Mouse (Mus musculus) frontal cortex, adult (tissue): Measurements from ENCODE around the gene B3galt6.

Experiments used
- ATAC-seq: cut with Nextera tagmentation; 2 replicates; pipeline ENCODE4 v1.9.2; 2017; ENCODE audit warnings: mild to moderate bottlenecking, moderate library complexity, mixed read lengths; ENCODE audit not compliant: low TSS enrichment

B3galt6 gene

DNA sequence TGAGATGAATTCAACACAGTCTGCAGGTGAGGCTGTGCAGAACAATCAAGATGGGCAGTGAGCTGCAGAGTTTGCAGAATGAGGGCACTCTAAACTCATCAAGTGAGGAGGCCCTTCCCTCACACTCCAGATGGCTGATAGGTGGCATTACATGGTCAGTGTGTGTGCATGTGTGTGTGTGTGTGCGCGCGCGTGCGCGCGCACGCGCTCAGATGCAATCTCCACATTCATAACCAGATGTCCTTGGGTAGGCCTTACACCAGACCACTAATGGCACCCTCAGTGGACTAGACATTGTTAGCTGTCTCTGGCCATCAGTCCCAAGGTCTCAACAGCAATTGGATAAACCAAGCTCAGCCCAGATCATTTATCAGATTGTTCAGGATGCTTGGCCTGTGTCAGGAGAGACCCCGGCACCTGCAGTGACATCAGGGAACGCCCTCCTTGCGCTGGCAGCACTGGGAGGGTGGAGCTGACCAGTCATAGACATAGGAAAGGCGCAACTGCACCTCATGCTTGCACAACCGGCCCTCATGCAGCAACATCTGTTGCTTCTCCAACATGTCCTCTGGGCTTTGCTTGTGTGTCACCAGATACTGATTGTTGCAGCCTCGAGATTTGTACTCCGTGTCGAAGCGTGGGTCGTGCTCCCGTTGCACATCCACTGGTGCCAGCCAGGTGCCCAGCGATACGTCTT is 1.1 kb downstream of the B3galt6 start:
- ATAC-seq: no peak

DNA sequence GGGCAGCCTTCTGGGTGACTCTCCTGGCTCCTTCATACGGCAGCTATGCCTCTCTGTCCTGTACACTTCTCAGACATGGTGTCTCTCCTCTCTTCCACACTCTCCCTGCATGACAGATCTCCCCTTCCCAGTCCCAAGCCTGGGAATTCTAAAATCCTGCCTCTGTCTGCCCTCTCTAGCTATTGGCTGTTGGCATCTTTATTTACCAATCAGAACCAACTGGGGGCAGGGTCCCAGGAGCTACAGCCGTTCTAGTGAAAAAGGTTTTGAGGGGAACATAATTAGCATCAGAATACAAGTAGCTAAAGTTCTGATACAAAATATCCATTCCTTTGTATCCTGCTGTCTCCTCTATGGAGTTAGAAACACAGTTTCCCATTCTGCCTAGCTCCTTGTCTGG is 8.7 kb downstream of the B3galt6 start:
- ATAC-seq: no peak

DNA sequence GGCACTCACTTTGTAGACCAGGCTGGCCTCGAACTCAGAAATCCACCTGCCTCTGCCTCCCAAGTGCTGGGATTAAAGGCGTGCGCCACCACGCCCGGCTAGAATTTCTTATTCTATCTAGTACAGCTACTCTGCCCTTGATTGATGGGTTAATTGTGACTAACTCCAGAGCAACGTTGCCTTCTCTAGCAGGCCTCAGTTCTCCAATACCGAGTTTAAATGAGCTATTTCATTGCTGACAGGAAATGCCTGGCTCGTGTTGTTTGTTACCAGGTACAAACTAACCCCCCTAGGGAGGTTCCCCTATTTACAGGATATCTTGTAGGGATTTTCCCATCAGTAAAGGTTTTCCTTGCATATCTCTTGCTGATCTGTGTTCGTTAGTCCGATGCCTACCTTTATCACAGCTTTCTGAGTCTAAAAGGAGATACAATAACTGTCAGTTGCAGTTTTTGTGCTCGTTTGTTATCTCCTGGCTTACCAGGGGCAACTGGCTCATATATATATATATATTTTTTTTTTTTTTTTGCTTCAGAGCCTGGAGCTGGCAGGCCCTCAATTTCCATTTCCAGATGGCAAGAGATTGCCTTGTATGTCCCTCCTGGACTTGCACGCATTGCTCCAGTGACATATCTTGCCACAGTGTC is 10.9 kb downstream of the B3galt6 start:
- no peak for ATAC-seq

DNA sequence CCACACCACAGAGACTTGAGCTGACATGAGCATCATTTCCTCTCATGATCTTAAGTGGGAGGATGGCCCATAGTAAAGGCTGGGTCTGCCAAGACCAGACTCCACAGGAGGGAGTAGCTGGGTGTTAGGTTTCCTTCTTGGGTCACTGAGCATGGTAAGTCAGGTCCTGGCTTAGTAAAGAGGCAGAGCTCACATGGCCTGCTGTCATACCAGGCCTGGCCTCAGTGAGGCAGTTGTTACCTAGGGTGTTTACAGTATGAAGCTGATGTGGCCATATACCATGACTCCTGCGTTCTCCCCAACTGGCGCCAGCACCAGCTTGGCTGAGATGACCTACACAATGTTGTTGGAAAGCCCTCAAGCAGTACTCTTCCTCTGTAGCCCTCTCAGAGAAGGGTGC is 19.2 kb downstream of the B3galt6 start:
- ATAC-seq: no peak

DNA sequence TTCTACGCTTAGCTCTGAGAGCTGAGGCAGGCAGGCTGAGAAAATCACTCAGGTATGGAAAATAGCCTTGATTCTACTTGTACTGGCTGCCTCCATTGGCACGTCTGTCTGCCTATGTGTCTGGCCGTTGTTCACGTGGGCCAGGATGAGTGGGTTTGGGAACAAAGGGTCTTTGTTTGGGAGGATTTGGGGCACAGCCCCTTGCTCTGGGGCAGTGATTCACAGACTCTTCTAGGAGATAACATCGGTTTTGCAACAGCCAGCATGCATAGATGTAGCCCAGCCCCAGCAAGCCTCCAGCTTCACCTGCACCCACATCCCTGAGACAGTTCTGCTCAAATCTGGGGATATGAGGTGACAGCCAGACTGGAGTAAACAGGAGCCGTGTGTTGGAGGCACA is 19.8 kb downstream of the B3galt6 start:
- no peak for ATAC-seq

DNA sequence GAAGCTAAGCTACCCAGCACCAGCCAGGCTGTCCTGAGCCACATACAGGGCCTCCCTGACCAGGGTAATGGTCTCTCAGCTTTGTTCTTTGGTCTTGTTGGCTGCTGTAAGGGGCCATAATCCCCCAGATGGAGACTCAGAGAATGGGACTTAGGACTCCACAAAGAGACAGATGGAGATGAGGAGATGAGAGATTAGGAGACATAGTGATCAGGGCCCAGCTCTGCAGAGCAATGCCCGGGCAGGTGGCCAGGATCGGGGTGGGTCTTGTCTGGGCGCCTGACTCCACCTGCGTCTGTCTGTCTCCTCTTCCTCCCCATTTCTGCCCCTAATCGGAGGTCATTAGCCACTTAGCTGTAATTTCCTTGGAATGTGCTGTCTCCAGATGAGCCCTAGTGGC is 22.2 kb downstream of the B3galt6 start:
- no peak for ATAC-seq

DNA sequence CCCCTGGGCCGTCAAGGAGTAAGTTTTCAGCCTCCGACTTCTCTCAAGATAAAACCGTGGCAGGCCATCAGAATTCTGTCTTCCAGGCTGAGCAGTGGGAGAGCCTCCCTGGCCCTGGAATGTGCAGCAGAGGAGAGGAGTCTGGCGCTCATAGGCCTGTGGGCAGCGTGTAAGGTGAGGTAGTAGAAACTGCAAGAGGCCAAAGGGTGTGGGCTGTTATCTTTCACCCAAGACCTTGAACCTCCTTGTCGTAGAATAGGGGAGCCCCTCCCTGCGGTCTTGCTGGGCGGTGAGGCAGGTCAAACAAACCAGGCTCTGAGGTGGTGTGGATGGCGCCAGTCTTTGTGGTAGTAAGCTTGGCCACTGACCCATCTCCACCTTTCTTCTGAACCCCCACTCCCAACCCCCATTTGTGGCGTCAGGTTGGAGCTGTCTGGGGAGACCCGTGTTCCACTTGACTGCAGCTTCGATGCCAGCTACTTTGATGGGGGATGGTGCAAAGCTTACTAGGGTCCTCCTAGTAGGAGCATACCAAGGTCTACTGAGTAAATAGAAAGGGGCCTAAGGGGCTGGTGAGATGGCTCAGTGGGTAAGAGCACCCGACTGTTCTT is 23.3 kb downstream of the B3galt6 start:
- no peak for ATAC-seq

DNA sequence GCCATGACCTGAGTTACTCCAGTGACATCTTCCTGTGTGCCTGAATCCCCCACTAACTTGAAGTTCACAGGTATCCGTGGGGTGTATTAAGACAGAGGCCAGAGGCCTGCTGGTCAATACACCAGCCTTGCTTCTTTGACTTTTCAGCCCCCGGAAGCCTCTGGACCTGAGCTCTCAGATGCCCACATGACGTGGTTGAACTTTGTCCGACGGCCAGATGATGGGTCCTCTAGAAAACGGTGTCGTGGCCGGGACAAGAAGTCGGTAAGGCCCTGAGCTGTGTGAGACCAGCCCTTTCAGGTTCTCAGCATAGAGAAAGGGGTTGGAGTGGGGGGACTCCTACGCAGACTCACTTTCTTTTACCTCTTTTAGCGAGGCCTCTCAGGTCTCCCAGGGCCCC is 28.1 kb downstream of the B3galt6 start:
- no peak for ATAC-seq

DNA sequence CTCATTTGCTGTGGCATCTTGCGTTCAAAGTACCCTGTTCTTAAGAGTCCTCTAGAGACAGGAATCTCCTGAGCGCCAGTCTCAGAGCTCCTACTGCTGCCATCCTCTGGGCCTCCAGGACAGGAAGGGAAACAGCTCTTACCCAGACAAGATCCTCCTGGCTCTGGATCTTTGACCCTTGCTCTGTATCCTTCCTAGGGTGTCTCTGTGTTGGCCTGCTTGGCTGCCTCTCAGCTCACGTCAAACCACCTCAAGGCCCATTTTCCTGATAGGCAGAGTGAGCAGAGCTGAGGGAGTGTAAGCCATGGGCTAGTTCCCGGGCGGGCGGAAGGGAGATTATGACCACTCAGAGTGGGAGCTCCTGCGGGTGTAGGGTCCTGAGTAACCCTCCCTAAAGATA is 29.3 kb downstream of the B3galt6 start:
- 0 out of 2 replicates have a peak, but pooled peaks have one; percentile 27 for ATAC-seq

DNA sequence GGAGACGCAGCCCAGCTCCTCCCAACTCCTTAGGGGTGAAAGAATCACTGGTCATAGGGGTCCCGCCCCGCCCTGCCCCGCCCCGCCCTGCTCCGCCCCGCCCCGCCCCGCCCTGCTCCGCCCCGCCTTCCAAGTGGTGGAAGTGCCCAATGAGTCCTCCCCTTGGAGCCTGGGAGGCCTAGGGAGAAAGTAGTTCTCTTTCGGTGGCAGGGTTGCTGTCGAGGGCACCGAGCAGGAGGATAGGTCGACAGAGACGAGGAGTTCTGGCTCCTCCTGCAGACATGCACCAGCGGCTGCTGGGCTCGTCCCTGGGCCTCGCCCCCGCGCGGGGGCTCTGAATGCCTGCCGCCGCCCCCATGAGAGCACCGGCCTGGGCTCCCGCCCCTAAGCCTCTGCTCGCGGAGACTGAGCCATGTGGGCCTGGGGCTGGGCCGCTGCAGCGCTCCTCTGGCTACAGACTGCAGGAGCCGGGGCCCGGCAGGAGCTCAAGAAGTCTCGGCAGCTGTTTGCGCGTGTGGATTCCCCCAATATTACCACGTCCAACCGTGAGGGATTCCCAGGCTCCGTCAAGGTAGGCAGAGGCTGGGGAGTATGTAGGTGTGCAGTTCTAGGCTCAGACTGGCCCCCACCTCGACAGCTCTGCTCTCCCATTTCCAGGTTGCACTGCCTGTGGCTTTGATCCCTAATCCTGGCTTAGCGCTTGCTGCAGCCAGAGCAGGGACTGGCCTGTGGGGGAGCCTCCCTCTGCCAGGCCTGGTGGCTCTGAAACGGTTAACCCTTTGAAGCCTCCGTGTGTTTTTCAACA is 30.1 kb downstream of the B3galt6 start, which contains the start of gene C1qtnf12:
Gene C1qtnf12 (plus strand): TSS at position 152 of the 805 bp plus-strand sequence.
- ATAC-seq: peak; percentile 78

DNA sequence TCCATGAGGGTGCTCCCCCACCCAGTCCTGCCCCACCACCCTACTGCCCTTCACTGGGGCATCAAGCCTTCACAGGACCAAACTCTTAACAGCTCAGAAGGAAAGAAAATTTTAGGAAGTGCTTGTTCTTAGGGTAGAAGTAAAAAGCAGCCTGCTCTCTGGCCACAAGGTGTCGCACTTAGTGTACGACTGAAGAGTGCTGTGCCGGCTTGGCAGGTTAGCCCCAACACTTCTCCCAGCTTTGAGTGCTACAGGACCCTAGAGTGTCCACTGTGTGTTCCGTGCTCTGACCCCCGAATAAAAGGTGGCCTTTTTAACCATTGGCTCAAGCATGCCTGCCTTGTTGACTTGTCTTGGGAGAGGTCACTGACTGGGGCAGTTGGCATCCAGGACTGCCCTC is 33.2 kb downstream of the B3galt6 start:
- ATAC-seq: peak; percentile 62; the same call in 1 of the 2 replicates

DNA sequence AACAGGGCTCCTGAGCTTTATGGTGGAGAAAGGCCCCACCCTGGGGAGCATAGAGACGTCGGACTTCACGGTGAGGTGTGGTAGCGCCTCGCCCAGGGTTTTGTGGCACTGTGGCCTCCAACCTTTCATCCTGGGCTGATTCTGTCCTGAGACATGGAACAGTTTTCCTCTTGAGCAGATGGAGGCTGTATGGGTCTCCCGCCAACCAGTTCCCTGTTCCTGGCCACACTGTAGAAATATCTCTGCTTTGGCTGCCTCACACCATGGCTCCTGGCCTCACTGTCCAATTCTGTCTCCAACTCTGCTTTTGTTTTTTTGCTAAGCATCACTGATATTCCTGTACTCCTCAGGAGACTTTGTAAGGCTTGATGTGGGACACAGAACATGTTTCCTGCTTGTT is 37.0 kb downstream of the B3galt6 start:
- no peak for ATAC-seq

DNA sequence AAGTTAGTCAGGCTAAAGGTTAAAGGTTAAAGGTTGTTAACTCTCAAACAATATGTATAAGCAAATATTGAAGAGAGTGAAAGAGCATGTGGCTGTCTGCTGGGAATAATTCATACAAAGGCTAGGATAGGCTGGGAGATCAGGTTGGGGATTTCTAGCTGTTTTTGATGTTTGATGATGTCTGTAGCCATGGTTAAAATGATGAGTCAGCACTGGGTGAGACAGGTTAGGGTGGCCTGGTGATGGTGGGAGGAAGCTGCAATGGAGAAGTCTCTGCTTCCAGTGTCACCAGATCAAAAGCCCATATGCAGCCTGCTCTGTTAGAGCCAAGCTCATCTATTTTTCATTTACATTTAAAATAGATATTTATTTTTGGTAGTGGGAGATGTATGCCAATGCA is 45.4 kb downstream of the B3galt6 start:
- no peak for ATAC-seq

DNA sequence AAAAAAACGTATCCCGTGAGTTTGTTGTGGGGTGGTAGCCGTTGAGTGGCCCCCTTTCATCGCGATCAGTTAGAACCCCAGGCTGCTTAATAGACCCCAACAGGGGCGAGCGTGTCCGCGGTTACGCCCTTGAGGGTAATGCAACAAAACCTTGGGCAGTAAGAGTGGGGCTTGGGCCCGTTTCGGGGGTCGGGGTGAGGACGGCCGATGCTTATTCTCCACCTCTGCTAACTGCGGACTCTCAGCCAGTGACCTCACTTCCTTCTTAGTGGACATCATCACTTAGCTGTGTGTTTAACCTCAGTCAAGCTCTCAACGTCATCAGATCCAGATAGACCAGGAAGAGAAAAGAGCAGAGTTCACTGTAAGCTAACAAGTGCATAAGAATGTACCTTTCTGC is 48.2 kb downstream of the B3galt6 start:
- ATAC-seq: no peak

DNA sequence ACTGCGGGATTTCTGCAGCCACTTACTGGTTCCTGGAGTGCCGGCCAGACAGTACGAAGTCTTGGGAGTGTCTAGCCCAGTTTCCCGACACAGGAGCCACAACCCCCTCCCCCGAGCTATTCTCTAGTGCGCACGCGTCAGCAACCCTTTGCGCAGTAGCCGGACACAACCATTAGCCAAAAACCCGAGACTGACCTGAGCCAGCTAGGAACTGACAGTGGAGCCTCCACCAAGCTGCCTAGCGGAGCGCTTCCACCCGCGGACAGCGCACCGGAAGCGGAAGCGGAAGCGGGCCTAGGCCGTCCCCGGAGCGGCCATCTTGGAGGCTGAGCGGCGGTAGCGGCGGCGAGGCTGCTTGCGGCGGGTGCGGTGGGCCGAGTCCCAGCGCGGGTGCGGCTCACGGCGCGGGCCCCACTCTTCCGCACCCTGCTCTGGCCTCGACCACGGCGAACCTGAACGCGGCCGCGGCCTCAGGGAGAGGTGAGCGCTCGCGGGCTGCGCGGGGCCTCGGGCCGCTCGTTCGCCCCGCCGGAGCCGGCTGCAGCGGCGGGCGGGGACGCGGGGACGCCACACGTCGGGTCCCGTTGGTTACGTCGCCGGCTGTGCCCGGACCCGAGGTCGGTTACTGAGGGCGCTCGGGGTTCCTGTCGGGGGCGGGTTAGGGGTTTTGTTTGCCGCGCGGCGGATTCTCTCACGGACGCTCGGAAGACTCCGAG is 48.8 kb downstream of the B3galt6 start, which contains the start of gene Ube2j2:
Gene Ube2j2 (plus strand): TSS at position 298 of the 716 bp plus-strand sequence.
- peak; percentile 85 for ATAC-seq

DNA sequence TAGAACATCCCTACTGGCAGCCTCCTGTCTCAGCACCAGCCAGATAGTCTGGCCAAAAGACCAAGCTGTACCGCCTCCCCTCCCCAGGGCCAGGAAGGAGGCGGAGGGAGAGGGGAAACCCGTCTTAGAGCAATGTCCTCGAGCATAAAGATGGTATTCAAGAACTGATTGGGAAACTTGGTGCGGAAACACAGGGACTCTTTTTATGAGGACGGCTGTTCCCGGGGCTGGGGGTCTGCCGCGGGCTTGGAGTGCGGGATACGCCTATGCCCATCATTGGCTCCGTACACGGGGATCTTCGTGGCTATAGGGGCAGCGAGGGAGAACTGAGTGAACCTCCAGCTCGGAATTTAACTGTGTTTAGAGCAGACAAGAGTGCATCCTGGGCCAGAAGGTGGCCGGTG is 49.4 kb downstream of the B3galt6 start:
- ATAC-seq: peak; percentile 58
